Mouse (Mus musculus): ENCODE measurements around the gene Mrpl2. TPM values are rescaled to one million over a fixed set of nuclear protein-coding genes. Genes with fewer than 3 reads are reported as not detected.
A peak's percentile ranks its signal among the peaks of the same experiment; 100 is the strongest.

Gene Mrpl2
- total RNA-seq, 2 experiments from 2014 or later = 109 to 135 TPM

DNA sequence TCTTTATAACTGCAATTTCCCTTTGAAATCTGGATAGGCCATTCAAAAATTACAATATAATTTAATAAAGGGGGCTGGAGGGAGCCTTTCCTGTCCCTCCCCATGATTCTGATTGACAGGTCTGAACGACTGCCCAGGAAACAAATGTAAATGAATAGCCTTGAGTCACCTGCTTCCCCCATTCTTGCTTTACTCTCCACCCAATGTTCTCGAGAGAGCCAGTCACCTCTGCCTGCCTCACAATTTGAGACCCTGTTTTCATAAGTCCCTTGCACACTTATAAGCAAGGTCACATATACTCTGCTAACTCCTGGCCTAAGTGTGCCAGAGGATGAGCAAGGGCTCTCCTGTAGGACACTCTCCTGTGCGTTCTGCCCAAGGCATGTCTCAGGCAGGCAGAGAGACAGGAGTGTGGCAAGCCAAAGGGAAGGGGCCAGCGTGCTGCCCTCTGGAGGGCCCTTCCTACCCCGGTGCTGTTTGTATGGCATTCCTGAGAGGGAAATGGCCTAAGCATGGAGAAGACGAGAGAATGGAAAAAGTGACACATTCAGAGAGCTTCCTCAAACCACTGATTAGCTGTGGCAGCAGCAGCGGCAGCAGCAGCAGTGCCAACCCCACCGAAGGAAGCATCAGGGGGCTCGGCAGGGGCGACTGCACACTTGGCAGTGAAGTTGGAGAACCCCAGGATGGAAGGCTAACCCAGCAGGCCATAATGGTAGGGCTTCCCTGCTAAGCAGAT is 22.0 kb upstream of the Mrpl2 start:
- DNase-seq (ENCODE audit: low spot score in 2 of 2) = no peak

DNA sequence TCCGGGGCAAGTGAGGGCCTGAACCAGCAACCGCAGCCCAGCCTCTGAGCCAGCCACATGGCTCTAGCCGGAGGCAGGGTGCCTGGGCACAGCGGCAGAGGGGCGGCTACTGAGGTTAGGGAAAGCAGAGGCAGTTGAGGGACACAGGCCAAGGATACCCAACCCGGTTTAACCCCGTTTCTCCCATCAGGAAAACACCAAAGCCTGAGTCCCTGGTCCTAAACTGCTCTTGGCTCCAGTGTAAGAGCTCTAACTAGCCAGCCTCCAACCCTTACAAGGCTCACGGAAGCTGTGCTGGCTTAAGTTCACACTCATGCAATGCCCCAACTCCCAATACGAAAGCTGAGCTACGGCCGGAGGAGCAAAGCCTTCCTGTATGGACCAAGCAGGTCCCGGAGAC is 21.4 kb upstream of the Mrpl2 start:
- no peak for DNase-seq (ENCODE audit: low spot score in 2 of 2)

DNA sequence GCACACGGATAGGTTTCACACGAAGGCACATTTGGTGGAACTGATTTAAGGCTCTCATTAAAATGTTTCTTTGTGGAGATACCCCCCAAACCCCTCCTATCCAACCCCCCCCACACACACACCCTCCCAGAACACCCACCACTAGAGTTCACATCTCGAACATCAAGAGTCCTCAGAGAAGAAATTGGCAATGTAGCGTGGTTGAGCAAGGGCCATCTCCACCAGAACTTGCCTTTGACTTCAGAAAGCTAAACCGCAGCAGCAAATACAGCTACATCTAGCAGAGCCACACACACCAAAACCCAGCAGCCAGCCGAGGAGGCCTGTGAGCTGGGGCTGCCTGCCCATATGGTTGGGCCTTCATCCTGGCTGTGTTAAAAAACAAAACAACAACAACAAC is 18.6 kb upstream of the Mrpl2 start:
- no peak for DNase-seq (ENCODE audit: low spot score in 2 of 2)

DNA sequence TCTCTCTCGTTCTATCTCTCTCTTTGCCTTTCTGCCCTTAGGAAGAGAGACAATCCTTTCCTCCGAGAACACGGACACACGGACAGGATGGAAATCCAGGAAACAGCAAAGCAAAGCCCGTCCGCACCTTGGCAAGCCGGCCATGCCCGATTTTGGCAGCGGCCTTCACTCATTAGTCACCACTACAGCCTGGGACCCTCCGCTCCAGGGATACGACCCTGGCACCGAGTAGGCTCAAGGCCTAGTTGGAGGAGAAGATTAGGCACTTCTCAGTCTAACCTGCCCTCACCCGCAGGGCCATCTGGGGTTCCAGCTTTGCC is 17.6 kb upstream of the Mrpl2 start:
- DNase-seq (ENCODE audit: low spot score in 2 of 2) = peak in 1 of 2 experiments; percentile 22

DNA sequence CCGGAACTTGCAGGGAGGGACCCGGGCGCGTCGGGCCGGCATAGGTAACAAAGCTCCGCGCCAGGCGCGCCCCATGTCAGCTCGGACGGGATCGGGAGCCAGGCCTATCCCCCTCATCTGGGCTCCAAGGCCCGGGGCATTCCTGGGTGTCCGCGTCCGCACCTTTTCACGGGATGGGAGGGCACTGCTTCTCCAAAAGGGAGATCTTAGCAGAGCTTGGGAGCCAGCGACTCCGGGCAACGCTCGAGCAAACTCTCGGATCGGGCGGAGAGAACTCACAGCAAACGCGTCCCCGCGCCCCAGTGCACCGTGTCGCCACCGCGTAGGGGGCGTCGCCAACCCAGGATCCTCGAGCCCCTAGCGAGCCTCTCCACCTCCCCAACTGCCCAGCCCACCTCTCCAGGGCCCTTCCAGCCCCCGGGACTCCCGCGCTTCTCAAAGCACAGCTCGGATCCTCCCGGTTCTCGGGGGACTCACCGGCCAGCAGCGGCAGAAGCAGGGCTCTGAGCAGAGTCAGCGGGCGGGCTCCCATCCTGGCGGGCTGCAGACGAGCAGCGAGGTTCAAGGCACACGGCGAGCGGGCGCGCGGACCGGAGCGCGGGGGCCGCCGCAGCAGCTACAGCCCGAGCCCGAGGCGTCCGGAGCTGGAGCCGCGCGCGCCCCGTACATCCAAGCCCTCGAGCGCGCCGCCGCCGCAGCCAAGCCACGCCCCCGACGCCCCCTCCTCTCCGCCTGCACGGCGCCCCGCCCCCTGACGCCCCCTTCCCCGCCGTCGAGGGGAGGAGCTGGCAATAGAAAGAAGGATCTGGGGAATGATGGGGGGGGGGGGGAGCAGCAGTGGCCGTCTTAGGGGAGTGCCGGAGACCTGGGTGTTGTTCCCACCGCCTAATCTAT is 17.0 kb upstream of the Mrpl2 start, which contains the start of gene Ptk7:
Ptk7 (minus strand) TSS at position 714 of the 894 bp plus-strand sequence.
- DNase-seq (ENCODE audit: low spot score in 2 of 2) = peak; percentile 50 to 53

DNA sequence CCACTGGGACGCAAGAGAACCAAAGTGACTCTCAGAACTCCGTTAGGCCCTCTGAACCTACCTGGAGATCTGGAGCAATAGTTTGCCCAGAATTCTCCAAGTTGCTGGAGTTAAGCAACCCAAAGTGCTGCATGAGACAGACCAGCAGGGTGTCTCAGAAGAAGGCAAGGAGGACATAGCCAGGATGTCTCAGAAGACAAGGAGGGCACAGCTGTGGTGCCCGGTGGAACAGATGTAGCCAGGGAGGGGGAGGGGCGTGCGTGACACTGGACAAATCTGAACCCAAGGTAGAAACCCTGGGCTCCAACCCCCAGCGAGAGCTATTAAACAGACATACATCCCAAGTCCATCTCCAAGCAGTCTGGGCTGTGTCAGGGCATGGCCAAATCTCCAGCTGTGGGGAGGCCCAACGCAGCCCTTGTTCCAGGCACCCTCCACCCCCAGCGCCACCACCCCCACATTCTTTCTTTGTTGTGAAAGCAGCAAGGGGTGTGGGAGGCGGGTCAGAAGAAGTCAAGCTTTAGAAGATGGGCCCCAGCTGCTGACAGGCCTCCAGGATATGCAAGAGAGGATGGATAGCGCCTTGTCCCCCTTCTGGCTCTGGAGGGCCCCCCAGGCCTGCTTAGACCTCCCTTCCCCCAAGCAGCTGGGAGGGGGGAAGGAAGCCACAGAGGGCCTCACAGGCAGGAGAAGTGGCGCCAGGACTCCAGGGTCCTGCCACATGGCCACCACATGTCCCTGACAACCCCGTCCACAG is 16.2 kb upstream of the Mrpl2 start:
- DNase-seq (ENCODE audit: low spot score in 2 of 2) = no peak

DNA sequence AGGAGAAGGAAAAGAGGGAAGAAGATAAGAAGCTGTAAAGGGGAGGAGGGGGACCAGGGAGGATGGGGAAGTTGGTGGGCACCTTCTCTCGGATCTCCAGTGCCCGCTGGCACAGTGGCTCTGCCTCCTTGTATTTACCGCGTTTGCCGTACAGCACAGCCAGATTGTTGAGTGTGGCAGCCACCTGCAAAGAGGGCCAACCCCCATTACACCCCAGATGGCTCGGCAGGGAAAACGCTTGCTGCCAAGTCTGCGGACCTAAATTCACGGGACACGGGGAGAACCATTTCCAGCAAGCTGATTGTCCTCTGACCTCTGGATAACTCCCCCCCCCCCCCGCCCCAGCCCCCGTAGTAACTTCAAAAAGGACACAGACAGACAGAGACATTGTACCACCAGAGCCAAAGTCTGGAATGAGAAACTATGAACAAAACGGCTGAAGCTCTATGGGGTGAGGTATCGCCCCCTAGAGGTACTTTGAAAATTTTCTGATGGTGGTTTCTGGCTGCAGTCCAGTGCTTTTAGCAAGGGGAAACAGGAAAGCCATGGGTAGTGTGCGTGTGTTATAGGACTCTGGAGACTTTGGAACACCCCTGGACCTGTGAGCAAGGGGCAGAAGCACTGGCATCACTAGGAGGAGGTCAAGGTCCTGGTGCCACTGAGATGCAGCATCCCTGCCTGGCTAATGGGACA is 9.1 kb upstream of the Mrpl2 start:
- peak in 1 of 2 experiments; percentile 26 for DNase-seq (ENCODE audit: low spot score in 2 of 2)

DNA sequence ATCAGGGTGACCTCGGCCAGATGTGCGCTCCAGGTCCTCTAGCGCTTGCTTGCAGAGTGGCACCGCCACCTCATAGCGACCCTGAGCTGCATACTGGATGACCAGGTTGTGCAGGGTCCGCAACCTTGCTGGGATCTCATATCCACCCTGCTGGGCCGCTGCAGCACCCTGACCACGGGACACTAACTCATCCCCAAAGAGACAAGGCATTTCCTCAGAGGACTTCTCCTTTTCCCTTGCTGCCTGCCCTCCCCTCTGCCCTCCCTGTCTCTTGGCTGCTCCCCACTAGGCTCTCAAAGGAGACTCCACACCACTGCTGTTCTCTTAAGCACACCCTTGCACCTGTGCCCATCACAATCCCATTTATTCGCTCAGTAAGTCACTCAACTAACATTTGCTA is 6.1 kb upstream of the Mrpl2 start:
- DNase-seq (ENCODE audit: low spot score in 2 of 2) = no peak

DNA sequence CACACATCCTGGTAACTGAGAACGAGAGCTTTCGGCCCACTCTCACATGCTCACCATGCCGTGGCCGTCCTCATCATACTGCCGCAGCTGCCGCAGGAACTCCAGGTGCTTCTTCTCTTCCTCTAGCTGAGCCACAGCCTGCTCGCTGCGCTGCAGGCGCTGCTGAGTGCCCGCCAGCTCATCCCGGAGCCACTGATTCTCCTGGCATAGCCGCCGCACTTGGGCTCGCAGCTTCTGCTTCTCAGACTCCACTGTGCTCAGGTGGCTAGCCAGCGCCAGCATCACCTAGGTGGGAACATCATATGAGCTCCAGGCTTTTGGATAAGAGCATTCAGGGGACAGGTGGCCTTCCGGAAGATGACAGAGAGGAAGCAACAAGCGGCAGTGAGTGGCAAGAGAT is 4.0 kb upstream of the Mrpl2 start:
- DNase-seq (ENCODE audit: low spot score in 2 of 2) = no peak

DNA sequence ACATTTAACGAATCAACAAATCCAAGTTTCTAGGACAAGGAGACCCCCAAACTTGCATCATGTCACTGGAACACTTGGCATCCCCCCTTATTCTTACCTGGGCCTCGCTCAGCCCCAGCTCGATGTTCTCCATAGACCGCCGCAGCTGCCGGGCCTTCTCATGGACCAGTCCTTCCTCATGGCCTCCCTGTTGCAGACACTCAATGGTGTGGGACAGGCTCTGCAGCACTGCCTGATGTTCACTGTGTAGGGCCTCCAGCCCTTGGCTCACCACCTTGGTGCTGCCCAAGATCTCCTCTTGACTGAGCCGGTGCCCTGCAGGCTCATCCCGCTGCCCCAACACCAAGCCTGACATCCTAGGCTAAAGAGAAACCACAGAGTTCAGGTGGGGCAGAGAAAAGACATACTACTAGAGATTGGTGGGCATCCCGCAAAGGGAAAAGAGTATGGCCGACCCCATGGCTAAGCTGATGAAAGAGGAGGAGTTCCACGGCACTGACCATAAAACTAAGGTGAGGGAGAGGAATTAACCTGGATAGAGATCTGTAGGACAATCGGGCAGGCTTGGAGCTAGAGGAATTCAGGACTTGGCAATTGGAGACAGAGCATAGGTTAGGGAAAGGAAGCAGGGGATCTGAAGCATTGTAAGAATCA is 1.8 kb upstream of the Mrpl2 start:
- DNase-seq (ENCODE audit: low spot score in 2 of 2) = no peak

DNA sequence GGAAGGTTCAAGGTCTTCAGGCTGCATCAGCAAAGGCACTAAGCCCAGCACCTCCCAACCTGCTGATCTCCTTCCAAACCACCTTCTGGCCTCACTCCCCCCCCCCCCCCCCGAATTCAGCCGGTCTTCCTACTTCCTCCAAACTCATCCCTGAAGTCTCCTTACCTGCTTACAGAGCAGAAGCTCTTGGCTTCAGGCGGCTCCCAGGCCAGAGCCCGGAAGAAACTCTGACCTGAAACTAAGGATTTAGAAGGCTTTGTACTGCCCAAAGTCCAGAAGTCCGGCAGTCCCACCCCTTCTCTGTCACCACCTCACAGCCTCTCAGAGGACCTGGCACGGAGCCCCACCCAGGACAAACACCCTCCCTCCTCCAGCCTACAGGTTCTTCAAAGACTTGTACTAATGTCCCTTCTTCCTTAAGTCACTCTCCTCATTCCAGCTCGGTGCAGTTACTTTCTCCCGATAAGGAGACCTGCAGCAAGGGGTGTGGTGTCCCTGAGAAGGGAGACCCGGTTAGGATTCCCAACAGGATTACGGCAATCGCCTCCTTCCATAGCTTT is 1.0 kb upstream of the Mrpl2 start:
- peak in 1 of 2 experiments; percentile 27 for DNase-seq (ENCODE audit: low spot score in 2 of 2)

DNA sequence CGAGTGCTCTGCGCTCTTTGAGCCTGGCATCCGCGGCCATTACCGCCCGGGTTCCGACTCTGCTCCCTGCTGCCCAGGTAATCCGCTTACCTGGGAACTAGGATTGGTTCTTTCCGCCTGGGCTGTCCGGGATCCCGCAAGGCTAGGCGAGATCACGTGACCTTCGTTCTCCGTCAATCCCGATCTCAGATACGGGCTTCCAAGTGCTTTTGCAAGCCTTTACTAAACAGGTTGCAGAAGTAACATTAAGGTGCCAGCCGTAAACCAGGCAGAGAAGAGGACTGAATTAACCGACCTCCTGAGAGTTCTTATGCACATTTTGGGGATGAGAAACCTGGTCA is 263 bp downstream of the Mrpl2 start:
- DNase-seq (ENCODE audit: low spot score in 2 of 2) = no peak

DNA sequence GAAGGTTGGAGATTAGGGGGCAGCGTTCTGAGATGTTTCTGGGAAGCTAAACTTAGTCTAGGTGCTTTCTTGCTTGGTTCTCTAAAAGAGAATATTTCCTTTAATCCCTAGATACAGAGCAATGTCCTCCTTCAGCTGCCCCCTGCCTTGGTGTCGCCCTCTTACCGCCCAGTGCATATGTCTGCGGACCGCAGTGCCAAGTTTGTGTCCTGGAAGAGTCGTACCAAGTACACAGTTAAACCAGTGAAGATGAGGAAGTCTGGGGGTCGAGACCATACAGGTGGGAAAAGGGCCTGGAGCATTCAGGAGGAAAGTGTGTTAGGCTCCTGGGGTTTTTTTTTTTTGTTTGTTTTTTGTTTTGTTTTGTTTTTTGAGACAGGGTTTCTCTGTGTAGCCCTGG is 1.2 kb downstream of the Mrpl2 start:
- DNase-seq (ENCODE audit: low spot score in 2 of 2) = no peak

DNA sequence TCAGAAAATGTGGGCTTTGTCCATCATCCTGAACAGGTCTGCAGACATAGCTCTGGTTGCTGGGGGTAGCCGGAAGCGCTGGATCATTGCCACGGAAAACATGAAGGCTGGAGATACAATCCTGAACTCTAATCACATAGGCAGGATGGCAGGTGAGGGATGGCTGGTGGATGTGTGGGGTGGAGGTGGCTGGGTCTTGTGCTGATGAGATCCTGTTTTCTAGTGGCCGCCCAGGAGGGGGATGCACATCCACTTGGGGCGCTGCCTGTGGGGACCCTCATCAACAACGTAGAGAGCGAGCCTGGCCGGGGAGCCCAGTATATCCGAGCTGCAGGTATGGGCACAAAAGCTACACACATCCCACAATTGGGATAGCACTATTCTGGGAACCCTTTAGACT is 2.4 kb downstream of the Mrpl2 start:
- no peak for DNase-seq (ENCODE audit: low spot score in 2 of 2)

DNA sequence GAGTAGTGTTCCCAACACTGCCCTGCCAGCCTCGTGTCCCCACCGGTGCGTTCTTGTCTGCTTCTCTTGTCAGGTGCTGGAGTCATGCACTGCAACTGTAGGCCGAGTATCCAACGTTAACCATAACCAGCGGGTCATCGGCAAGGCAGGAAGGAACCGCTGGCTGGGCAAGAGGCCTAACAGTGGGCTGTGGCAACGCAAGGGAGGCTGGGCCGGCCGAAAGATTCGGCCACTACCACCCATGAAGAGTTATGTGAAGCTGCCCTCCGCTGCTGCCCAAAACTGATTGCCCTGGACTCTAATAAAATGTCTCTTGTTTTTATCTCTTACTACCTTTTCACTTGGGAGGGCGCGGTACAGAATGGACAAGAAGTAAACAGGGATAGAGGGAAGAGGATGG is 3.8 kb downstream of the Mrpl2 start:
- DNase-seq (ENCODE audit: low spot score in 2 of 2) = no peak

DNA sequence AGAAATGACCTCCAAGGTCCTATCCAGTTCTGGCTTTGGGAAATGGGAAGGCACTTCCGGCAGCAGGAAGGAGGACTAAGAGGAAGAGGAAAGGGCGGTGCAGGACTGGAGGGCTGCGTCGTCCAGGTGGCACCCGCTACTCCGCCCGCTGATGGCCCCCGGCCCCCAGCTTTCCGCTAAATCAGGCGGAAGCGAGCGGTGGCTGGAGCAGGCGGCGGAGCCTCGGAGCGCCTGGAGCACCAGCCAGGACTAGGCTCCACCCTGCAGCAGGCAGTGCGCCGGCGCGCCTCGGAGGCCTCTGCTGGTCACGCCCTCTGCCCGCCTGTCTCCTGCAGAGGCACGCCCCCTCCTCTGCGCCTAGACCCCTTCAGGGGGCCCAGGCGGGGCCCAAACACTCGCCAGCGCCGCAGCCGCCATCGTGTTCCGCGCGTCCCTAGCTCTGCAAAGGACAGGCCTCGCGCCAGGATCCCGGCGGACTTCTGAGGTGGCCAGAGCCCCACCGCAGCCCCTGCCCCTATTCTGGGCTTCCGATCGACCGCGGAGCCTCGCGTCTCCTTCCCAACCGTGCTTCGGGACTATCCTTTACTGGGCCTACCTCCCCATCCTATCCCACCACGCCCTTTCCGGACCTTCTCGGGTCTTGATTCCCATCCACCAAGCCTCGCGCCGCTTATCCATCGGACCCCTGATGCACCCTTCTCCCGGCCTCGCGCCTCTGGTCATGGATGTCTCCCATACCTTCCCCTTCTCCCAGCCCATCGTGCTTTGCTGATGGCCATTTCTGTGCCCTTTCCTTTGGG is 4.4 kb downstream of the Mrpl2 start, which contains the start of gene Cul7:
Cul7 (plus strand) TSS at position 106 of the 800 bp plus-strand sequence.
- DNase-seq (ENCODE audit: low spot score in 2 of 2) = peak; percentile 80 to 85

DNA sequence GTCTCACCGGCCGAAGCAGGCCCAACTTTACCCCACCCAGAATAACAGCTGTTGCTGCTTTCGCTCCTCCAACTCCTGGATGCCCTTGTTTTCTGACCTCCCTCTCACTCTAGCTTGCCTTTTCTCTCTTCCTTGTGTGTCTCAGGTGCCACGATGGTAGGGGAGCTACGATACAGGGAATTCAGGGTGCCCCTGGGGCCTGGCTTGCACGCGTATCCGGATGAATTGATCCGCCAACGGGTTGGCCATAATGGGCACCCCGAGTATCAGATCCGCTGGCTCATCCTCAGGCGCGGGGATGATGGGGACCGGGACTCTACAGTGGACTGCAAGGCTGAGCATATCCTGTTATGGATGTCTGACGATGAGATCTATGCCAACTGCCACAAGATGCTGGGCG is 5.3 kb downstream of the Mrpl2 start:
- DNase-seq (ENCODE audit: low spot score in 2 of 2) = no peak

DNA sequence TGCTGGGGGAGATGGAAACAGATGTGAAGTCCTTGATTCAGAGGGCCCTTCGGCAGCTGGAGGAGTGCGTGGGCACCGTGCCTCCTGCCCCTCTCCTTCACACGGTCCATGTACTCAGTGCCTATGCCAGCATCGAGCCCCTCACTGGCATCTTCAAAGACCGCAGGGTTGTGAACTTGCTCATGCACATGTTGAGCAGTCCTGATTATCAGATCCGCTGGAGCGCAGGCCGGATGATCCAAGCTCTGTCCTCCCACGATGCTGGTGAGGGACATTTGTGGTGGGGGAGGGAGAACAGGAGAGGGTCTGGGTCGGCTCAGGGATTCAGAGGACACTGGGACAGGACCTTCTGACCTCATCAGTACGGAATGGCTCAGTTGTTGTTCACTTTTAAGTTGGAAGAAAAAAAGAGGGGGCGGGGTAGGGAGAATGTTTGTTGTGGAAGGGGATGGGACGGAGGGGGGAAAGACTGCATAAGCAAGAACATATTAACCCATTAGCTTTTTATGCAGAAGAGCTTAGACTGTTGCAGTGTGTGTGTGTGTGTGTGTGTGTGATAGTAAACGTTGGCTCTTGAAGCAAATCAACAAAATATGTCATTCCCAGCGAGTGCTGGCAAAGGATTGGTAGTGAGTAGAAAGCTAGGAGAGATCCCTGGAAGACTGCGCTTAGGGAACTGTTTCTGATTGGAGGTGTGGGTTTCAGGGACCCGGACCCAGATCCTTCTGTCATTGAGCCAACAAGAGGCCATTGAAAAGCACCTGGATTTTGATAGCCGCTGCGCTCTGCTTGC is 5.9 kb downstream of the Mrpl2 start:
- no peak for DNase-seq (ENCODE audit: low spot score in 2 of 2)

DNA sequence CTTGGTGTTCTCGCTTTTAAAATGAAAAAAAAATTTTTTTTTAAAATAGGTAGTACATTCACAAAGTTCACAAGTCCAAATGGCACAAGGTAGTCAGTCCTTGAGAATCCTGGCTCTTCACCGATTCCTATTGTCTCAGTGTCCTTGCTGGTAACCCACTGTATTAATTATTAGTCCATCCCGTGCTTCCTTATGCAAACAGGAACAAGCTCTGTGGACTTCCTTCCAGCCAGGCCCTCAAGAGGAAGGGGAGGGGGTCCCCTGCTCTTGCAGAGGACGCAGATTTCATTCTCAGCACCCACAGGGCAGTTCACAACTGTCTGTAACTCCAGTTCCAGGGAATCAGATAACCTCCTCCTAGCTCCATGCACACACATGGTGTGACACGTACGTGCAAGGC is 10.0 kb downstream of the Mrpl2 start:
- no peak for DNase-seq (ENCODE audit: low spot score in 2 of 2)

All from adrenal gland, postnatal 4 days (tissue).